Mouse (Mus musculus) embryonic fibroblast, embryonic 13.5 days (primary cell): ENCODE results near the gene Fam219a. TPM values are rescaled to one million over a fixed set of nuclear protein-coding genes. Genes with fewer than 3 reads are reported as not detected.

Experiments used
- H3K27ac ChIP-seq: 2 replicates; pipeline ENCODE4 v1.5.1; 2012; ENCODE audit warnings: low read length, control low read depth, inconsistent platforms; ENCODE audit not compliant: insufficient read depth
- H3K4me1 ChIP-seq: 2 replicates; pipeline ENCODE4 v1.6.1; 2011; ENCODE audit warnings: low read length; ENCODE audit not compliant: control insufficient read depth, insufficient read depth
- H3K4me3 ChIP-seq: 2 replicates; pipeline ENCODE4 v1.5.1; 2011; ENCODE audit warnings: mild to moderate bottlenecking, control low read depth, low read length; ENCODE audit not compliant: insufficient read depth
- CTCF ChIP-seq: IDR thresholded peaks from 2 replicates; pipeline ENCODE4 v1.5.1; 2011; ENCODE audit warnings: mild to moderate bottlenecking, control low read depth, low read length, moderate library complexity, borderline replicate concordance; ENCODE audit not compliant: insufficient read depth
- POLR2A ChIP-seq: IDR thresholded peaks from 2 replicates; pipeline ENCODE4 v1.6.1; 2011; ENCODE audit warnings: low read depth, mild to moderate bottlenecking, control low read depth, low read length, moderate library complexity
- polyA plus RNA-seq: library from polyadenylated mRNA; stranded (reverse); fragments of >200 nt; gene quantifications from 2 replicates; pipeline ENCODE4 v1.2.4, GENCODE M21; 2011; ENCODE audit warnings: low read depth; ENCODE audit not compliant: missing spikeins, insufficient read length

Fam219a gene
- polyA plus RNA-seq, 1 experiment, result 11.4 TPM

GRCm38 (mm10) chr4:41506906-41507305 is 62.4 kb downstream of the Fam219a start:
- peak; percentile 71 for TF ChIP-seq POLR2A
- no peak for TF ChIP-seq CTCF
- no peaks in the 10 kb centered on the region for H3K4me1 ChIP-seq
- H3K27ac ChIP-seq, result no peak overlapping the region
- H3K4me3 ChIP-seq, result peak overlapping the region; percentile 37

GRCm38 (mm10) chr4:41506156-41506555 is 63.2 kb downstream of the Fam219a start:
- no peak for TF ChIP-seq POLR2A
- TF ChIP-seq CTCF, result no peak
- Histone ChIP-seq H3K27ac (no peak overlapping the region), H3K4me1 (no peaks in the 10 kb centered on the region), H3K4me3 (no peak overlapping the region)

GRCm38 (mm10) chr4:41505131-41505551 is 64.2 kb downstream of the Fam219a start:
- no peak overlapping the region for H3K27ac ChIP-seq
- TF ChIP-seq CTCF, result no peak
- TF ChIP-seq POLR2A, result no peak
- no peak overlapping the region for H3K4me3 ChIP-seq
- H3K4me1 ChIP-seq, result no peaks in the 10 kb centered on the region

GRCm38 (mm10) chr4:41504325-41504724 is 65.0 kb downstream of the Fam219a start:
- Histone ChIP-seq H3K4me3 (no peak overlapping the region), H3K27ac (no peak overlapping the region), H3K4me1 (no peaks in the 10 kb centered on the region)
- TF ChIP-seq CTCF (no peak), POLR2A (no peak)

- TF ChIP-seq CTCF, result no peak
- peak; percentile 68 for TF ChIP-seq POLR2A
- Histone ChIP-seq H3K4me3 (peak within 1 kb of the TSS; percentile 48), H3K4me1 (no peaks in the 10 kb centered on the region), H3K27ac (no peak within 1 kb of the TSS)
These were observed 66.3 kb downstream of the Fam219a start, which contains the start of gene AI464131 for GRCm38 (mm10) chr4:41502986-41503412. TSS of gene AI464131 (minus strand) at chr4:41503076.

GRCm38 (mm10) chr4:41502171-41502940 is 67.0 kb downstream of the Fam219a start:
- no peaks in the 10 kb centered on the region for H3K4me1 ChIP-seq
- no peak overlapping the region for H3K27ac ChIP-seq
- TF ChIP-seq POLR2A, result no peak
- TF ChIP-seq CTCF, result no peak
- peak overlapping the region; percentile 48 for H3K4me3 ChIP-seq

- Histone ChIP-seq H3K4me3 (no peak overlapping the region), H3K27ac (no peak overlapping the region), H3K4me1 (no peaks in the 10 kb centered on the region)
- TF ChIP-seq CTCF, result no peak
- no peak for TF ChIP-seq POLR2A
These were observed 68.6 kb downstream of the Fam219a start for GRCm38 (mm10) chr4:41500787-41501186.

GRCm38 (mm10) chr4:41499619-41500018 is 69.7 kb downstream of the Fam219a start:
- Histone ChIP-seq H3K27ac (no peak overlapping the region), H3K4me1 (no peaks in the 10 kb centered on the region), H3K4me3 (no peak overlapping the region)
- TF ChIP-seq CTCF (no peak), POLR2A (no peak)

GRCm38 (mm10) chr4:41498921-41499391 is 70.4 kb downstream of the Fam219a start:
- no peak overlapping the region for H3K27ac ChIP-seq
- no peak overlapping the region for H3K4me3 ChIP-seq
- no peak for TF ChIP-seq POLR2A
- TF ChIP-seq CTCF, result no peak
- H3K4me1 ChIP-seq, result no peaks in the 10 kb centered on the region
